Mouse (Mus musculus) midbrain, embryonic 14.5 days (tissue): Measurements from ENCODE around the gene Olfr195. TPM values are rescaled to one million over a fixed set of nuclear protein-coding genes. Genes with fewer than 3 reads are reported as not detected.

Experiments used
- polyA plus RNA-seq: library from polyadenylated mRNA; unstranded; fragments of >200 nt; fragmentation: Nextera tagmentation; extraction: Ambion mirVana; gene quantifications from 2 replicates; pipeline ENCODE4 v1.2.1, GENCODE M21; 2014

Gene Olfr195
- polyA plus RNA-seq, 1 experiment from 2014 or later, result not detected

Other genes with a start within 250 kb of the Olfr195 start
- gene Olfr181, start 218.3 kb upstream of the Olfr195 start, polyA plus RNA-seq, result not detected in 2 replicates
- gene Olfr180, start 217.7 kb upstream of the Olfr195 start, polyA plus RNA-seq, result not detected in 2 replicates
- not detected in 2 replicates for gene Olfr183, start 151.7 kb upstream of the Olfr195 start, polyA plus RNA-seq
- not detected in 2 replicates for gene Olfr186, start 116.8 kb upstream of the Olfr195 start, polyA plus RNA-seq
- gene Olfr187, start 107.3 kb upstream of the Olfr195 start, polyA plus RNA-seq, result not detected in 2 replicates
- not detected in 2 replicates for gene Olfr190, start 69.0 kb upstream of the Olfr195 start, polyA plus RNA-seq
- gene Olfr191, start 57.2 kb upstream of the Olfr195 start, polyA plus RNA-seq, result not detected in 2 replicates
- not detected in 2 replicates for gene Olfr193, start 35.2 kb upstream of the Olfr195 start, polyA plus RNA-seq
- gene Olfr194, start 26.0 kb upstream of the Olfr195 start, polyA plus RNA-seq, result not detected in 2 replicates
- gene Olfr196, start 23.4 kb downstream of the Olfr195 start, polyA plus RNA-seq, result not detected in 2 replicates
- not detected in 2 replicates for gene Olfr198, start 56.5 kb downstream of the Olfr195 start, polyA plus RNA-seq
- not detected in 2 replicates for gene Olfr199, start 72.7 kb downstream of the Olfr195 start, polyA plus RNA-seq
- not detected in 2 replicates for gene Olfr201, start 125.6 kb downstream of the Olfr195 start, polyA plus RNA-seq
- not detected in 2 replicates for gene Olfr202, start 139.7 kb downstream of the Olfr195 start, polyA plus RNA-seq
- not detected in 2 replicates for gene Olfr203, start 151.8 kb downstream of the Olfr195 start, polyA plus RNA-seq
- gene Olfr204, start 171.2 kb downstream of the Olfr195 start, polyA plus RNA-seq, result not detected in 2 replicates
- not detected in 2 replicates for gene Olfr205, start 184.1 kb downstream of the Olfr195 start, polyA plus RNA-seq
- not detected in 2 replicates for gene Olfr206, start 202.2 kb downstream of the Olfr195 start, polyA plus RNA-seq
- gene Olfr209, start 216.9 kb downstream of the Olfr195 start, polyA plus RNA-seq, result not detected in 2 replicates